Mouse (Mus musculus) cortical plate, adult 2 months (tissue): ENCODE measurements around the gene Npepl1.

Source experiments
- CTCF ChIP-seq: fragments of 200-500 bp; IDR thresholded peaks from 2 replicates; pipeline ENCODE4 v1.5.1; 2011; ENCODE audit warnings: mild to moderate bottlenecking, control low read depth, low read length; ENCODE audit not compliant: insufficient read depth; ENCODE audit errors: extremely low read depth
- POLR2A ChIP-seq: fragments of 200-500 bp; IDR thresholded peaks from 2 replicates; pipeline ENCODE4 v1.6.1; 2011; ENCODE audit warnings: mild to moderate bottlenecking, low read length, control low read depth; ENCODE audit not compliant: insufficient read depth; ENCODE audit errors: extremely low read depth

DNA sequence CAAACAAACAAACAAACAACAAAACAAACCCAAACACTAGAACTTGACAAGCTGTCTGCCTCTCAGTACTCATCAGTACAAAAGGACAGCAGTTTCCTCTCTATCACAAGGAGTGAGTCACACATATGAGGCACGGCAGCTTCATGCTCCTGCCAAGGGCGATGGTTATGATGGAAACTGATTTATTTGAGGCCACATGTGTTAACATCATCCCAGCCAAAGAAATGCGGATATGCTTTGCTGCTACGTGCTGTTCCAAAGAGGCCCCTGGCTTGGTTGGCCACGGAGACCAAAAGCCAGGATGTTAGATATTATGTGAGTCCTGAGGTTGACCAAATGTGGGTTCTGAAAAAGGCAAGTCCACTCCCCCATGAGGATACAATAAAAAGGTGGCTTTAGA lies 38.7 kb upstream of the Npepl1 start:
- TF ChIP-seq CTCF (no peak), POLR2A (no peak)
